Mouse (Mus musculus) gastrocnemius, postnatal 14 days (tissue): ENCODE data around the gene Cep19. TPM values are rescaled to one million over a fixed set of nuclear protein-coding genes. Genes with fewer than 3 reads are reported as not detected.

ENCODE experiments used
- DNase-seq: peaks from one replicate; pipeline ENCODE4 v3.0.0; 2021; ENCODE audit warnings: mixed read lengths
- intact Hi-C: fragments of 180-260 bp; cut with DNase I; formaldehyde crosslinking; loops from one replicate; pipeline ENCODE4 v1.15.1; 2025; ENCODE audit warnings: low total_unique reads
- total RNA-seq, 2 experiments: library from RNA; stranded (reverse); gene quantifications; 2 replicates each; pipeline ENCODE4 v1.2.3; 2021

Cep19 gene
- total RNA-seq, 2 experiments from 2014 or later: 6.1 to 7.6 TPM

DNA sequence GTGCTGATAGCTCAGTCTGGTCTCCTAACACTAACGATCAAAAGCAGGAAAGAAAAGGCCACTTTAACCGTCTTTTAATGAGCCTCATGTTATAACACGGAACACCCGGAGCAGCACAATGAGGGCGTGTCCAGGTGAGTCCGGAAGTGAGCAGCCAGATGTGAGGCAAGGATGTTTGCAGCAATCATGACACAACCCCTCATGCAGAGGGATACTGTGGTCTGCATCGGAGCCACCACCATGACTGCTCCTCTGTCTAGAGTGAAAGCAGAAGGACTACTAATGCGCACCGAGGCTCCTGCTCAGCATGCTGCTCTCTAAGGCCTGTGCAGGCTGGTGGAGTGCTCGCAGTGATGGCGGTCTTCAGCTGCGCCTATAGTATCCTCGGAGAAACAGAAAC is 2.7 kb downstream of the Cep19 start:
- intact Hi-C loops: no loop called here
- no peak for DNase-seq

DNA sequence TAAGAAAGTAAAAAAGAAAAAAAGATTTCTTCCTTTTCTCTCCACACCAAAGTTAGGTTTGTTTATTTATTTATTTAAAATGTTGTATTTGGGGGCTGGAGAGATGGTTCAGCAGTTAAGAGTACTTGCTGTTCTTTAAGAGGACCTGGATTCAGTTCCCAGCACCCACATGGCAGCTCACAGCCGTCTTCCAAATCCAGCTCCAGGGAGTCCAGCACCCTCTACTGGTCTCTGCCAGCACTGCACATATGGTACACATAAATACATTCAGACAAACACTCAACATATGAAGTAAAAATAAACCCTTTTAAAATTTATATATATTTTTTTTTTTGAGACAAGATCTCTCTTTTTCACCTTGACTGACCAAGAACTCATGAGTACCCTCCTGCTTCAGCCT is 6.1 kb downstream of the Cep19 start:
- intact Hi-C loops: no loop called here
- DNase-seq: no peak

DNA sequence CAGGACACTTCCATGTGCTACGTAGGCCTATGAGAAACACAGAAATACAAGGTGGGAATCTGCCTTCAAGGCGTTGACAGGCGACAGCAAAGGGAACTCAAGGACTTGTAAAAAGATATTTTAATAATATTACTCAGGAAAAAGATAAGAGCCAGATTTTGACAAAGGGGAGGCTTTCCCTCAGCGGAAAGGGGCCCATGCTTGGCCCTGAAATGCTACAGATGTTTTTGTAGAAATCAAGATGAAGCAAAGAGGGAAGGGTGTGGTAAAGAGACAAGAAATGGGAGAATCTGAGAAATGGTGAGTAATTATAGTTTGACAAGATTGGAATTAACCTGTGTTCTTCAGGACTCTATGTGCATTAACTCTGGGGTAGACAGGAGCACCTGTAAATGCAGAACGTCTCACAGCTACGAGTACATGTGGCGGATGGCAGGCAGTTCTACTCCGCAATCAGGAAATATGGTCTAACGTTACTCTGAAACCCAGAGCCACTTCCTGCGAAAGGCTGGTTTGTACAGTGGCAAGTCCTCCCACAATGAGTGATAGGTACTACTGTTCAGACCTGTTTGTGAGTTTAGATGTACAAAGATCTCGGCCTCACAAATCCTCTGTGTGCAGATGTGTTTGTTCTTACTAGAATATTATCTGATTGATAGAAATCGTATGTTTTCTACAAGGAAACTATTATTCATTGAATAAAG is 7.9 kb downstream of the Cep19 start:
- intact Hi-C loops: no loop called here

DNA sequence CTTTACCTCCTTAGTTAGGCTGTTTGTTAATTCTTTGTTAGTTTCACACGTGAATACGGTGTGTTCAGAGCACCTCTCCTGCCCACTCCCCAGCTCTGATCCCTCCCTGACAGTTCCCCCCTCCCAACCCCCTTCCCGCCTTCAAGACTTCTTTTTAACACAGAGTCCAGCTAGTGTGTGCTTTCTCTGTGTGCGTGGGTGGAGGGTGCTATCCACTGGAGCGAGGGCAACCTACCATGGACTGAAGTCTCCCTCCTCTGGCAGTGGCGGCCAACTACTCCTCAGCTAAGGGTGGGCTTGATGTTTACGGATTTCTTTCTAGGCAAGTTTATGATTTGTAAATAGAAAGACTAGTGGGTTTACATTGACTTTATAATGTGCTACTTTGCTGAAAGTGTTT is 8.6 kb downstream of the Cep19 start:
- DNase-seq: no peak
- intact Hi-C loops: no loop called here

More for the DNA sequence above, 7.9 kb downstream of the Cep19 start:
- no peak for DNase-seq

DNA sequence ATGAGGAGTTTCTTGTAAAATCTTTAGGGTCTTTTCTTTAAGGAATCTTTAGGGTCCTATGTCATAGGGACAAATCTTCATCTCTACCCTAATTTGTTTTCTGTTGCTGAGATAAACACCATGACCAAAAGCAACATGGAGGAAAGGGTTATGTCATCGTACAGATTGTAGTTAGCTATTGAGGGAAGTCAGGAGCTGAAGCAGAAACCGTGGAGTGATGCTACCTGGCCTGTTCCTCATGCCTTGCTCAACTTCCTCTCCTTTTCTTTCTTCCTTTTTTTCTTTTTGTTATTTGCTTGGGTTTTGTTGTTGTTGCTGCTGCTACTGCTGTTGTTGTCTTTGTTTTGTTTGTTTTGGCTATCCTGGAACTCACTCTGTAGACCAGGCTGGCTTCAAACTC is 9.0 kb downstream of the Cep19 start:
- DNase-seq: no peak
- intact Hi-C loops: no loop called here

DNA sequence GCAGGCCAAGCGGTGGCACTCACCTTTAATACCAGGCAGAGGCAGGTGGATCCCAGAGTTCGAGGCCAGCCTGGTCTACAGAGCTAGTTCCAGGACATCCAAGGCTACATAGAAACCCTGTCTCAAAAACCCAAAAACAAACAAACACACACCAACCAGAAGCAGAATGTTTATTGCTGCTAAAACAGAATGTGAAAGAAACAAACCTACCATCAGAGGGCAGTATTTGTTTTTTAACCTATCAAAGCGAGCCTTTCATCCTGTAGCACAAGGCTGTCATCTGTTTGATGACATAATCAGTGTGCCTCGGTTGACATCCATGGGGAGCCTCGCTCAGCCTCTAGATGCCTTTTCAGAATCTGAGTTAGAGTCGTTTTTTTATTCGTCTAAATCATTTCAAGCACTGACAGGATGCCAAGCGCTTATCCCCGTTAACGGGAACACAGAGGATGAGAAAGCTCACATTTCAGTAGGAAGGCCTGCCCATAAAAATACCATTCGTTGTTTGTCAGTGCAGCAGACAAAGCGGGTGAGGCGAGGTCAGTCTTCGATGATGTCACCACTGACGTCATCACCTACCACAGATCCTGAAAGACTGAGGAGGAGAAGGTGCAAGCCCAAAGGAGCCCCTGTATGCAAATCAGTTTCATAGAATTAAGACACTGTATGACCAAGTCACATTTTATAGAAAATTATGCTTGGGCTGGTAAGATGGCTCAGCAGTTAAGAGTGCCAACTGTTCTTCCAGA is 11.5 kb downstream of the Cep19 start:
- DNase-seq: no peak
- intact Hi-C loops: loop anchor here (10.0 kb wide), 1 partner anchor 394 kb away; no protein-coding TSS in a partner anchor

DNA sequence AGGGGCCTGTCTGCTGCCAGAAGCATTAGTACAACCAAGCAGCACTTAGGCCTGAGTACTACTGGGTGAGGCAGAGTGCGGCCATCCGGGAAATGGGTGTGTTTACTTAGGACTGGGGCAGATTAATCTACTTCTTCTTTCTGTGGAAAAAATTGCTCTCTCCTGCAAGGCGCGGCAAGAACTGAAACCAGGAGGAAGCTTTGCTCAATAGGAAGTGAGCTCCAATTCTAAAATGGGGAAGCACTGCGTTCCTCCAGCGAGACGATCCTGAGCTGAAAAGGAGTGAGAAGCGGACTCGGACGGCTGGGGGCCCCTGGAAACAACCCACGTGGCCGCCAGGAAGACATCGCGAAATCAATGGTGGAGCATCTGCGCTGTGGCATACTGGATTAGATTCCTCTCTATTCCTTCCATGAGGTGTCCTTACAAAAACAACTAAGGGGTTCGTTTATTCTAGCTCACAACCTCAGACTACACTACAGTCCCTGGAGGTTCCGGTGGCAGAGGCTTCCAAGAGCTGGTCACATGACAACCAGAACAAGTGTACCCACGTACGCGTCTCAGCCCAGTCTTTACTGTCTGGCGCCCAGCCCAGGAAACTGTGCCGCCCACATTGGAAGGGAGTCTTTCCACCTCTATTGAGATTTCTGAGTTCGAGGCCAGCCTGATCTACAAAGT is 14.1 kb downstream of the Cep19 start:
- peak; percentile 44 for DNase-seq
- intact Hi-C loops: loop anchor here (10.0 kb wide), 1 partner anchor 391 kb away; no protein-coding TSS in a partner anchor

DNA sequence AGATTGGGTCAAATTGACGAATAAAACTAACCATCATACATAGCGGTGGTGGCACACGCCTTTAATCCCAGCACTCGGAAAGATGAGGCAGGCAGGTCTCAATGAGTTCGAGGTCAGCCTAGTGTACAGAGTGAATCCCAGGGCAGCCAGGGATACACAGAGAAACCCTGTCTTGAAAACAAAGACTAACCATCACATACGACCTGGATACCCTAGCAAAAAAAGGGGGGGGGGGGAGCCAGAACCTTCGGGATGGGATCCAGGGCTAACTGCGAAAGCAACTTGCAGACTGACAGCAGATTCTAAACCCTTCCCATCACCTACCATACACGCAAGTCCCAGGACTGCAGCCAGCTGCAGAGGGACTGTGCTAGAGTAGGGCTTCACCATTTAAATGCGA is 14.8 kb downstream of the Cep19 start:
- DNase-seq: no peak
- intact Hi-C loops: loop anchor here (10.0 kb wide), 1 partner anchor 390 kb away; no protein-coding TSS in a partner anchor

DNA sequence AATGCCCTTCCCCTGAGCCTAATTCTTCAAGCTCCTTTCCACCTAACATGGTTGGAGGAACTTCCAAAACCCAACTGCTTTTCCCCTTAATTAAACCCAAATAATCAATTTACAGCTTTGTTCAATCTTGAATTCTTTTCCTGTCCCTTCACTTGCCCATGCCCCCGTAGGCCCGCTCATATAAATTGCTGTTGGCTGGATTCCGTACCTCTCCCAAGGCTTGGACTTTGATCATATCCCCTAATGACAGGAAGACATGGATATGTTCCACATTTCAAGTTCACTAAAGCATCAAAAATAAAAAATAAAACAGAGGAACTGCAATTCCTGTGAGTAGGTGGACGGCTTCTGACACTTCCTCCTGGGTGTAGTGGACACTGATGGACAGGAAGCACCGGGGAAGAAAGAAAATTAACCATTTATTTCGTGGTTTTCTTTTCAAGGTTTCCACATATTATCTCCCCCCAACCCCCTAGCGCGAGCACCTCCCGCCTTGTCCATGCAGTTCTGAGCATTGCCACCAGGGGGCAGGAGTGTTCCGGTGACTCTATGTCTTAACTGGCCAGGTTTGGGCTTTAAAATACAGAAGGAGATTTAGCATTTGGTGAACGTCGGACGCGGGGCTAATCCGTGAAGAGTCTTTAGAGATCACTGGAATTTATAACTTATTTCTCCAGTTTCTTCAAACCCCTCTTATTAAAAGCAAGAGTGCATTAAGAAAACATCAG is 15.5 kb downstream of the Cep19 start:
- intact Hi-C loops: loop anchor here (10.0 kb wide), 1 partner anchor 390 kb away; no protein-coding TSS in a partner anchor

DNA sequence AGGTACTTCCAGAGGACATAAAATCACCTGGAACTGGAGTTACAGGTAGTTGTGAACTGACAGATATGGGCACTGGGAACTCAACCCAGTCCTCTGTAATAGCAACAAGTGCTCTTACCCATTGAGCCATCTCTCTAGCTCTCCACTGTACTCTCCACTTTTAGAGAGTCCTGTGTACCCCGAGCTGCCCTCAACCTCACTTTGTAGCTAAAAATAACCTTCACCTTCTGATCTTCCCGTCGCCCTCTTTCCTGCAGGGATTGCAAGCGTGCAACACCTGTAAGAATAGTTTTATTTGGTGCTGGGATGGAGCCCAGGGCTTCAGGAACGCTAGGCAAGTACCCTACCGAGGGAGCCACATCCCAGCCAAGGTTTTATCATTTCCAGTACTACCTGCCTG is 16.2 kb downstream of the Cep19 start:
- DNase-seq: no peak
- intact Hi-C loops: loop anchor here (10.0 kb wide), 1 partner anchor 389 kb away; no protein-coding TSS in a partner anchor

More for the DNA sequence above, 15.5 kb downstream of the Cep19 start:
- peak; percentile 78 for DNase-seq

DNA sequence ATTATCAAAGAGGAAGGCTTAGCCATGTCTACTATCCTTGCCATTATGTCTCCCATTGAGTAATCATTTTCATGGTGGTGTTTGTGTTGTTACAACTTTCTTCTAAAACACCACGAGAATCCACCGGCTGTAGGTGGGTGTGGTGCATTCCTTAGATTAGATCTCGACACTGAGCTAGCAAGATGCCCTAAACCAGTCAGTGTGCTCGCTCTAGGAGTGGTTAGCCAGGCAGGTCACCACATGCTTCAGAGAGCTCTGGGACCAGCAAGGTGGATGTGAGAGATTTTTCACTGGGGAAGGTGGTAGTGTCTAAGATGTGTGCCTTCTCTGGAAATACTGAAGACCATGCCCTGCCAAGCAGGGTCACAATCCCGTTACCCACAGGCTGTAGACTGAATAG is 16.6 kb downstream of the Cep19 start:
- intact Hi-C loops: loop anchor here (10.0 kb wide), 1 partner anchor 389 kb away; no protein-coding TSS in a partner anchor
- no peak for DNase-seq

DNA sequence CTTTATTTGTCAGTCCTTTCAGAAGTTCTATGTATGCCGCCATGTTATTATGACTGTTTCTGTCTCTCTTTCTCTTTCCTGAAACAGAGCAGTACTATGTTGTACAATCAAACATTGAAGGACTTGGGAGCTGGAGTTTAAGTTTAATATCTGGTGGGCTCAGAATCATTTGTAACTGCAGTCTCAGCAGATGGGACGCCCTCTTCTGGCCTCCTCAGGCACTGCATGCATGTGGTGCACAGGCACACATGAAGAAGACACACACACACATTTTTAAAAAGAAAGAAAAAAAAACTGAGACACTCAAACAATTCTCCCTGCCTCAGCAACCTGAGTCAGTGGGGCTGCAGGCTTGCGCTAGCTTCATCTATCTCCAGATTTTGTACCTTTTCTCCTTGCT is 20.9 kb downstream of the Cep19 start:
- DNase-seq: no peak
- intact Hi-C loops: no loop called here

DNA sequence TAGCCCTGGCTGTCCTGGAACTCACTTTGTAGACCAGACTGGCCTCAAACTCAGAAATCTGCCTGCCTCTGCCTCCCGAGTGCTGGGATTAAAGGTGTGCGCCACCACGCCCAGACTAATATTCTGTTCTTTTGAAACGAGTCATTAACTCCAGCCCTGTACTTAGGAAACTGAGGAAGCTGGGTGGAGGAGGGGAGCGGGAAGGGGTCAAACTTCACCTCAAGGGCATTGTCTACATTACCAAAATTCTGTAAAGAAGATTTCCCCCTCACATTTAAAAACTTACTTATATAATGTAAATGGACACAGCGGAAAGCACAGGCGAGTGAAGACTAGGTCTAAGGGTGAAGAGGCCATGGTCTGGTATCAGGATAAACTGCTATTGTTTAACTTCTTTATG is 24.4 kb downstream of the Cep19 start:
- DNase-seq: no peak
- intact Hi-C loops: no loop called here

DNA sequence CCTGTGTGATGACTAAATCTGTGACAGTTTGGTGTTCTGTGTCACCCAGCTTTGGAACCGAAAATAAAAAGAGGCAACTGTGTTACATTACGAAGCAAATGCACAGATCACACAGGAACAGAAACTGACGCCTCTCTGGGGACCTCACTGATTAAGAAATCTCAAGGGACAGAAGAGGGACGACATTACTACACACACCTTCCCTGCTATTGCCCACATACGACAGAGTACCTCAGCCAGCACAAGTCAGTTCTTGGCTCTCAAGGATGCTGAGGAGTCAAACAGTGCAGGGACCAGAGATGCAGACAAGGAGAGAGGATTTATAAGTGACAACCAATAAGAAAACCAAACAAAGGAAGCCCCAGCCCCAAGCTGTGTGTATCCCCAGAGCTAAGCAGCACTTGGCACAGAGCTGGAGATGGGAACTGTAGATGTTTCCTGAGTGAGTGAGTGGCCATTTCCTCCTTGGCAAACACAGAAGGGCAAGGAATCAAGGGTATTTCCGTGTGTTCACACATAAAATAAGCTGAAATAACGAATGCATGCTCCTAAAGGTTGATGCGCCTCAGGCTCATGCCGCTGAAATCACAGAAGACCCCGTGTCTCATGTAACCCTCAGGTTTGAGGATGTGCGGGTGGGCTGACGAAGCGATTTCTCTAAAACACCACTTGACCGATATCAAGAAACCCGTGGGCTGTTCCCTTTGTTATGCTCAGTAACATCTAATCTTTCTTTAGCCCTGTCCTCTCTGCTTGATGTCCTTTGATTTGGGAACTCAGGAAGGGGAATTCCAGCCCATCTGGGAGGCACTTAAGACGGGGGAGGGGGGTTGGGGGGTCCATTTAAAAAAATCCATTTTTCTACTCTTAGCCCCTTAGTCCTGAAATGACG is 25.1 kb downstream of the Cep19 start:
- no peak for DNase-seq

DNA sequence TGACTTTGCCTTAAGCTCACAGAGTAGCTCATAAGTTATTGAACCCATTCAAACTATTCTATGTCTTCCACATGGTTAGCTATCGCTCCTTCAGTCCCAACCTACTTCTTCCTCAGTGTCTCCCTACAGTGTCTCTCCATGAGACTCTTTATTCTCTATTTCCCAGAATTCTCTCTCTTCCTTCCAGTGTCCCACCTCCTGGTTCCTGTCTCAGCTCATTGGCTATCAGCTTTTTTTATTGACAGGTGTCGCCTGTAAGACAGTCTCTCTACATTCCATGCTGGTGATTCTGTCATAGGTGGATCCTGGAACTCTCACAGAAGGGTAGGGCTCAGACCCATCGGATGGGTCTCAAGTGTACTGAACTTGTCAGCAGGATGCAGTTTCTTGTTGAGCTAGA is 25.8 kb downstream of the Cep19 start:
- DNase-seq: no peak
- intact Hi-C loops: no loop called here

More for the DNA sequence above, 25.1 kb downstream of the Cep19 start:
- intact Hi-C loops: no loop called here

DNA sequence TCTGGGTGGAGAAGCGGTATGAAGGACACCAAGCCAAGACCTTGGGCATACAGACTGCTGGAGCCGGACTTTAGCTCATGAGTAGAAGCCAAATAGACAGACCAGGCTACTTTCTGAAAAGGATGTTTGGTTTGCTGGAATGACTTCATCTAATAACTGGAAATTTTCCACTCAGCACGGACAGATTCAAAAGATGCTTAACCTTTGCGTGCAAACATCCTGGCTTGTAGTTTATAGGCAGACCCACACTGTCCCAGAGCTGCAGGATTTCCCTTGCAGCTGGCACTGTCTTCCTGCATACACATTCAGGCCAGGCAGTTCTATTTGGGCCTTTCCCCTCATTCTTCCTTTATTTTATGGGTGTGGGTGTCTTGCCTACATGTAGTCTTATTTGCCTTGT is 27.4 kb downstream of the Cep19 start:
- intact Hi-C loops: no loop called here
- no peak for DNase-seq

DNA sequence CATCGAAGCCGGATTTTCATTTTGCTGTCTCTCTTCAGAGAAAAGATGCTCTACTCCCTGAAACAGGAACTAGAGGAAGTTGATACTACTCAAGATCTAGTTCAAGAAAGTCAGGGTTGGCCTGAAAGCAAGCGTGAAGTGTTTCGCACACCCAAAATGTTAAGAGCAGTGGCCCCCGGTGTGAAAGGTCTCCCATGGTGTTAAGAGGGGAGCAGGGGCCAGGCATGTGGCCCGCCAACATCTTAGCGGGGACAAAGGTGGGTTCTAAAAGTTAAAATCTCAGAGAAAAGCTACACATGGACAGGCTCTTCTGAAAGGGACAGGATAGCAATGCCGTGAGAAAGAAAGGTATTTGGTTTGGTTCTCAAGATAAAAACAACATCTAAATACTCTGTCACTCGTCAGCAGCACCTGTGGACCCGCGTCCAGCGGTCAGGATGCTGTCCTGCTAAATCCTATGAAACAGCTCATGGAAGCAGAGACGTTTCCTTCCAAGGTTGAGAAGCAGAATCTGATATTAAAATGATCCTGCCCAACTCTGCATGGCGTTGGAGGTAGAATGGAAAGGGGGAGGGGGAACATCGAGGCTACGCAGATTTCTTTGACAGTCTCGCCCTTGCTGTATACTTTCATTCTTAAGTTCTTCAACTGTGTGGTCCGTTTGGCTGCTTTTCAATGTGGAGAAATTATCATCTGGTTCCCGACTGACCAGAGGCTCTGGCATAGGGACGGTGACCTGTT is 30.0 kb downstream of the Cep19 start:
- no peak for DNase-seq
- intact Hi-C loops: no loop called here
